Mouse (Mus musculus): ENCODE results near the gene Gm38100. TPM values are rescaled to one million over a fixed set of nuclear protein-coding genes. Genes with fewer than 3 reads are reported as not detected.

Gene Gm38100
- total RNA-seq (2023), result not detected

DNA sequence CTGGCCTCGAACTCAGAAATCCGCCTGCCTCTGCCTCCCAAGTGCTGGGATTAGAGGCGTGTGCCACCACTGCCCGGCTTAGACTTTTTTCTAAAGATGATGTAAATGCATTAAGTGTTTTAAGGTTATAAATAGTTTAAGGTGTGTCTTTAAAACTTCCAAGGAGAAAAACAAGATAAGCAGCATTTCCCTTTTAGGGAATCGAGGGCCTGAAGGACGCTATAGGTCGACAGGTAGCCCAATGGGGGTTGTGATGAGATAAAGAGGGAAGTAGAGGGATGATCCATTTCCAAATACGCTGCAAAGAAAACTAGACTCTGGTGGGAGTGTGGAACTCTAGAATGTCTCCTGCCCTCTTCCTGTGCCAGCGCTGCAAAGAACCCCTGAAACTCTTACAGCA, at the start of gene Gm38100:
TSS of gene Gm38100 (plus strand) at position 301 of the 400 bp plus-strand sequence.

DNA sequence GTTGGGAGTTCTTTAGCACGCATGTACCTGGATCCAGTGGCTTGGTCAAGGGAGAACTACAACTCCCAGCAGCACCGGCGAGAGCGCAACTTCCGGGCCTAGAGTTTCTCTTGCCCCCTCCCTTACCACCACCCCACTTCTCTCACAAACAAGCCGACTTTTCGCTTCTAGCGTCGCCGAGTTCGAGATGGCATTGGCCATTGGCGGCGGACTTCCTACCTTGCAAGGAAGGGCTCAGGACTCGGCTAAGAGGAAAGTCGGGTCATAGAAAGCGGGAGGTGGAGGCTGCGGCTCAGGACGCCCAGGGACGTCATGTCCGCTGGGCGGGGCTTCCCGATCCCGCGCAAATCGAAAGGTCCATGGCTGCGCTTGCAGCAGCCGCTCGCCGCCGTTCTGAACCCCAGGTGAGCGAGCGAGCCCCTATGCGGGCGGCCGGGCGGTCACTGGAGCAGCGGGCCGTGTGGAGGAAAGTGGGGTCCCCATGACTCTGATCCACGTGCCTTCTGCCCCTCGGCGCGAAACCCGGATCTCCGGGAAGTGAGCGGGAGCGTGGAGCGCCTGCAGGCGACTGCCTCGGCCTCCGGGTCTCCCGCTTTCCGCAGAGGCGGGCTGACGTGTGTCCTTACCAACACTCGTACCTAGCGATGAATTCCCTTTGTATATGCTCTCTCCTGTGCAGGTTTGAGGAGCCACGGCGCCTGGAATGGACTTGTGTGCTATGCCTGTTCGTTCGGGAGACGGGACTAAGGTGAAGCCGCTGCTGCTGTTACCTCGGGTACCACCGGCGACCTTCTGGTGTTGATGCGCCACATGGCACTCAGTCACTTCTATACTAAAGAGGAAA, 39.5 kb upstream of the Gm38100 start, which contains the start of gene Exo1:
TSS of gene Exo1 (plus strand) at position 129 of the 844 bp plus-strand sequence.

Other genes starting within 250 kb of the Gm38100 start
- under 1 TPM in 1 of 2 experiments, not detected in 1; 0.53 TPM for gene Opn3, start 227.6 kb upstream of the Gm38100 start, total RNA-seq (2023)
- gene Chml, start 227.4 kb upstream of the Gm38100 start, total RNA-seq (2023), result 1 to 10 TPM; 6.4 to 8.4 TPM
- not detected for gene Wdr64, start 221.7 kb upstream of the Gm38100 start, total RNA-seq (2023)
- gene Exo1, start 39.7 kb upstream of the Gm38100 start, total RNA-seq (2023), result 1 to 10 TPM; 2.7 to 3.0 TPM
- not detected for gene Rbm8a2, start 58.8 kb downstream of the Gm38100 start, total RNA-seq (2023)